11 mouse cellular contexts compared by ENCODE assay signal in genomic region chr2:153496898-153497297, GRCm38 (mm10). TPM values are rescaled to one million over a fixed set of nuclear protein-coding genes. Genes with fewer than 3 reads are reported as not detected.
DNase-seq lines count a peak whose midpoint lies in the region; ATAC-seq lines count a peak whose summit lies in the region.
"Had no signal": no experiment of that assay in that cellular context is flagged by ENCODE, and none has a peak within 500 bp of the region (broad histone marks: within the 10 kb centered on the region; RNA-seq: fewer than 3 reads in every experiment).

No protein-coding gene starts in this region.

- H3K9ac ChIP-seq in heart, embryonic 13.5 days: peak overlapping the region; percentile 63
- H3K9ac ChIP-seq in liver, embryonic 15.5 days: peak overlapping the region; percentile 50; the same call in 1 of the 2 replicates

- peaks cover 2% of the 10 kb centered on the region; the same call in 1 of the 2 replicates for H3K27me3 ChIP-seq in heart, embryonic 13.5 days (replicated peaks)
- H3K27me3 ChIP-seq in forebrain, embryonic 10.5 days (ENCODE audit: poor library complexity, severe bottlenecking): peaks cover 77% of the 10 kb centered on the region
- H3K27me3 ChIP-seq in liver, embryonic 15.5 days: no peaks in the 10 kb centered on the region

- H3K4me1 ChIP-seq in heart, embryonic 13.5 days: peaks cover 56% of the 10 kb centered on the region
- peaks cover 73% of the 10 kb centered on the region for H3K4me1 ChIP-seq in forebrain, embryonic 10.5 days
- H3K4me1 ChIP-seq in liver, embryonic 15.5 days (replicated peaks): peaks cover 75% of the 10 kb centered on the region

- ATAC-seq in heart, embryonic 13.5 days (ENCODE audit: extremely low read depth, insufficient number of reproducible peaks, low FRiP score, low TSS enrichment): no peak
- ATAC-seq in liver, embryonic 15.5 days (ENCODE audit: insufficient read depth): no peak
- ATAC-seq in CD4-positive, CD25-positive, alpha-beta regulatory T cell, adult 4 months: no peak

- intact Hi-C loops in heart, postnatal 25 days (cut with DNase I): no loop called here

- H3K4me2 ChIP-seq in heart, embryonic 13.5 days: no peak overlapping the region
- H3K4me2 ChIP-seq in liver, embryonic 15.5 days: no peak overlapping the region

- H3K9me3 ChIP-seq in heart, embryonic 13.5 days: 0 out of 2 replicates have a peak, but pooled peaks cover 4% of the 10 kb centered on the region
- no peaks in the 10 kb centered on the region for H3K9me3 ChIP-seq in forebrain, embryonic 10.5 days
- H3K9me3 ChIP-seq in liver, embryonic 15.5 days (replicated peaks): no peaks in the 10 kb centered on the region

- WGBS in heart, embryonic 13.5 days: 56% methylated on average over 13 of the region's 13 CpGs
- WGBS in forebrain, embryonic 10.5 days: 12% methylated on average over 13 of the region's 13 CpGs
- WGBS in liver, embryonic 15.5 days (ENCODE audit: insufficient replicate concordance): 81% methylated on average over 13 of the region's 13 CpGs

- no peaks in the 10 kb centered on the region for H3K36me3 ChIP-seq in heart, embryonic 13.5 days
- no peaks in the 10 kb centered on the region for H3K36me3 ChIP-seq in forebrain, embryonic 10.5 days (replicated peaks)
- no peaks in the 10 kb centered on the region for H3K36me3 ChIP-seq in liver, embryonic 15.5 days (replicated peaks)

- no peak overlapping the region for H3K4me3 ChIP-seq in heart, embryonic 13.5 days
- H3K4me3 ChIP-seq in forebrain, embryonic 10.5 days: peak overlapping the region; percentile 19; the same call in 1 of the 2 replicates
- H3K4me3 ChIP-seq in liver, embryonic 15.5 days (replicated peaks): no peak overlapping the region

- peak overlapping the region; percentile 96; the same call in 1 of the 2 replicates for H3K27ac ChIP-seq in heart, embryonic 13.5 days (replicated peaks)
- H3K27ac ChIP-seq in forebrain, embryonic 10.5 days: peak overlapping the region; percentile 84
- H3K27ac ChIP-seq in liver, embryonic 15.5 days (replicated peaks): peak overlapping the region; percentile 97

- no peak for DNase-seq in heart, postnatal 25 days (ENCODE audit: low spot score)
- peak; percentile 89 for DNase-seq in brain, adult 2 months (ENCODE audit: low read depth, low spot score)
- peak; percentile 65 for DNase-seq in forebrain, embryonic 10.5 days (ENCODE audit: extremely low spot score, low spot score)
- no peak for DNase-seq in thymus, postnatal 0 days (ENCODE audit: low spot score)
- DNase-seq in ovary, postnatal 10 days (ENCODE audit: low spot score): no peak
- DNase-seq: adrenal gland, postnatal 36 days had no signal

RNA-seq across cellular contexts. Expression of gene 4930404H24Rik, which starts 4.3 kb away (rescaled TPM):
- not detected in 2 replicates for polyA plus RNA-seq in heart, embryonic 13.5 days (2015; fragmentation: Nextera tagmentation; extraction: Ambion mirVana)
- total RNA-seq in heart, postnatal 25 days (2021): not detected
- polyA plus RNA-seq in forebrain, embryonic 10.5 days (2016; fragmentation: Nextera tagmentation; extraction: Ambion mirVana): not detected in 2 replicates
- polyA plus RNA-seq in liver, embryonic 15.5 days (2015; fragmentation: Nextera tagmentation; extraction: Ambion mirVana): not detected in 2 replicates
- polyA plus RNA-seq in CD4-positive, CD25-positive, alpha-beta regulatory T cell, adult 4 months (2017; shearing (Covaris generic)): not detected
- not detected in 2 replicates for polyA plus RNA-seq in thymus, postnatal 0 days (2015; fragmentation: Nextera tagmentation; extraction: Ambion mirVana)
- total RNA-seq: adrenal gland, postnatal 36 days; megakaryocyte-erythroid progenitor cell, adult 5-6 weeks had no signal
- polyA plus RNA-seq: C2C12 had no signal

RNA-seq across cellular contexts. Expression of gene Nol4l, which starts 32.9 kb away (rescaled TPM):
- 10.5 and 11.0 TPM in 2 replicates for polyA plus RNA-seq in heart, embryonic 13.5 days (2015; fragmentation: Nextera tagmentation; extraction: Ambion mirVana)
- total RNA-seq in heart, postnatal 25 days (2021): 1 to 10 TPM; 4.4 TPM
- 11.7 and 12.3 TPM in 2 replicates for polyA plus RNA-seq in forebrain, embryonic 10.5 days (2016; fragmentation: Nextera tagmentation; extraction: Ambion mirVana)
- 4.7 and 4.9 TPM in 2 replicates for polyA plus RNA-seq in liver, embryonic 15.5 days (2015; fragmentation: Nextera tagmentation; extraction: Ambion mirVana)
- 1 to 10 TPM; 3.5 to 5.2 TPM for polyA plus RNA-seq in CD4-positive, CD25-positive, alpha-beta regulatory T cell, adult 4 months (2017; shearing (Covaris generic))
- 1.9 and 2.0 TPM in 2 replicates for polyA plus RNA-seq in thymus, postnatal 0 days (2015; fragmentation: Nextera tagmentation; extraction: Ambion mirVana)

Comparison
In these comparisons a context has a peak if more than half of its experiments do, and no peak if none do; other contexts are left out.
1. DNase-seq: peak in brain, adult 2 months (single experiment) and forebrain, embryonic 10.5 days (single experiment); none in heart, postnatal 25 days (single experiment), thymus, postnatal 0 days (single experiment) and ovary, postnatal 10 days (single experiment).
2. Peak in every context shown above with its lines, with median percentiles within 50 percentile points of each other: H3K27ac ChIP-seq.